Mouse (Mus musculus): Measurements from ENCODE around the gene Lrrc8a. TPM values are rescaled to one million over a fixed set of nuclear protein-coding genes. Genes with fewer than 3 reads are reported as not detected.

The Lrrc8a gene
- total RNA-seq, 1 experiment from 2014 or later = 9.8 TPM

DNA sequence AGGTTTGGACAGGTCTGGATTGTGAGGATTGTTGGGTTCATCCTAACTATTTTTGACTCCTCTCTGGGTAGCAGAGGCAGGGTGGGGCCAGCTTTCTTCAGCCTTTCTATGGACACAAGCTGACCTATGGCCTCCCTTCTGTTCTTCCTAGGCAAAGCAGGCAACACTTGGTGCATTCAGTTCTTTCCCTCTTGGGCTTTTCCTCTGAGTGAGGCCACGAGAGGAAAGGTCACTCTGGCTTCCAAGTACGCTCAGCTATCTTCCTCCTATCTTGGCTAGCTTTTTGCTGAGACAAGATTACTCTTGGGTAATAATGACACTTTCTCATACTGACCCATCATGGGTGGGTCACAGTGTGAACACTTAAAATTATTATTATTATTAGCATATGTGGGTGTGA is 45.7 kb downstream of the Lrrc8a start:
- no peak for ATAC-seq (replicated peaks; ENCODE audit: insufficient number of reproducible peaks, low FRiP score, low TSS enrichment, poor library complexity, severe bottlenecking)

DNA sequence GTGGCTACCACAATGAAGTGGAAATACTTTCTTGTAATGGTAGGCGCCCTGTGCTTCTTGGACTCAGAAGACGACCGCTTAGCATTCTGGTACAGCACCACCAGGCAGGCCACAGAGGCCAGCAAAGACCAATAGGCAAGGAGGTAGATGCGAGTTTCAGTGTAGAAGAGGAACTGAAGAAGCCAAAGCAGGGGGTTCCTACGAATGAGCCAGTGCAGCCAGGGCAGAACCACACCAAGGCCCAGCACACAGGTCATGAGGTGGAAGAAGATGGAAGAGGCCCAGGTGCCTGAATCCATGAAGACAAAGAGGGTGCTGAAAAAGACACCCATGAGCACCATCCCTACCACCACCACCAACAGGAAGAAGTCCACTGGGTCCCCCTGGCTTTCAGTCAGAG is 47.5 kb downstream of the Lrrc8a start:
- no peak for ATAC-seq (replicated peaks; ENCODE audit: insufficient number of reproducible peaks, low FRiP score, low TSS enrichment, poor library complexity, severe bottlenecking)

DNA sequence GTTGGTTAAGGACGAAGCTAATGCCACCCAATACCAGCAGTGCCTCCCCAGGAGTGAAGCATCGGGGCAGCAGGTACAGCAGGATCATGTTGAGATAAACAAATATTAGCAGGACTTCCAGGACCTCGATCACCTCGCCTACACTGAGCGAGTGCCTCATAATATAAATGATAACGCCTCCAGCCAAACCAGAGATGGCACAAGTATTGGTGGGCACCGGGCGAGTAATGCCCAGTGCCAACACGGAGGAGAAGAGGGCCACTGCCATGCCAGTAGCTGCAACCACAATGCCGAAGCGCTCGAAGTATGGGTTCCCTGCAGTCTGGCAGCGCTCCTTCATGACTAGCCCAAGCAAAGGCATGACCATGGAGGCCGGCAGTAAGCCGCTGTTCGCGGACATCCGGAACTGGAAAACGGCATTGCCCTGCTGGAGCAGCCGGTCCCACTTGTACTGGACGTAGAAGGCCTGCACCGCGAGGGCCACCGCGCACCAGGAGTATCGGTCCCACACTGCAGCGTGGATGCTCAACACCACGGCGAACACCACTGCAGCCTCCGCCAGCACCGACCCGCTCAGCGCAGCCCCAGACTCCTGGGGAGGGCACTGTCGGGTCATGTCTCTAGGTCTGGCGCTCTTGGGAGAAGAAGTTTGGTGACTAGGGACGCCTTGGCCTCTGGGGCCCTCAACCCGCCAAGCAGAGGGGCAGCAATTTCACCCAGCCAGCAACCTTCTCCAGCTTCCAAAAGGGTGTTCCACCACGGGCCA is 48.1 kb downstream of the Lrrc8a start:
- ATAC-seq (replicated peaks; ENCODE audit: insufficient number of reproducible peaks, low FRiP score, low TSS enrichment, poor library complexity, severe bottlenecking) = 0 out of 2 replicates have a peak, but pooled peaks have one; percentile 29

DNA sequence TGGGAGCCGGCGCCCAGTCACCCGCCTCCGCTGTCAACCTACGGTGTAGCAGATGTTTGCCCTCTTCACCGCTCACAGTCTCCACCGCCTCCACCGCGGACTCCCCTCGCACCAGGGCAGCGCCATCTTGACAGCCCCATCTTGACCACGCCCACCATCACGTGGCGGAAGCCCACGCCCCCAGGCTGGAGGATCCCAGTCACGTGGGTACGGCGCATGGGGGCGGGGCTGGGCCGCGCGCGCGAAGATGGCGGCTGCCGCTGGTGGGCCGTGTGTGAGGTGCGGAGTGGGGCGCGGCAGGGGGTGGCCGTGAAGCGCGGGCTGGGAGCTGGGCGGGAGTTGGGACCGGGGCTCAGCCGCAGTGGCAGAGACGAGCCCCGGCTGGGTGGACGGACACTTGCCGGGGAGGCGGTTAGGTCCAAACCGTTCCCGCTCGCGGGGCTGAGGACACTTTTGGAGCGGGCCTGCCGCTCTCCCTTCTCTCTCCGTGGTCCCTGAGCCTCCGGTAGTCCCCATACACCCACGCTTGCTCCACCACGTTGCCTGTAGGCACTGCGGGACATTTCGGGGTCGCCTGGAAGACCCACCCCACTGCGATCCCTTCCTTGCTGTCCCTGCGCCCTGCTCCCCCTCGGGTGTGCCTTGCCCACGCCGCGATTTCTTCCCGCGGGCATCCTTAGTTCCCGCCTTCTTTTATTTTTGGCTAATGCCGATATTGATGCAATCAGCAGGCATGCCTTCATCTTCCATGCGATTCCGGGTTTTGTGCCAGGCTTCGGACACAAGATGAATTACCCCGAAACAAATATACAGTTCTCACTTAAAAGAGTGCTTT is 48.9 kb downstream of the Lrrc8a start, which contains the start of the genes Dolk and Nup188:
Gene Dolk, minus strand, starts transcription at position 143 of the 835 bp plus-strand sequence.
Gene Nup188, plus strand, starts transcription at position 206 of the 835 bp plus-strand sequence.
- ATAC-seq (replicated peaks; ENCODE audit: insufficient number of reproducible peaks, low FRiP score, low TSS enrichment, poor library complexity, severe bottlenecking) = peak; percentile 97

DNA sequence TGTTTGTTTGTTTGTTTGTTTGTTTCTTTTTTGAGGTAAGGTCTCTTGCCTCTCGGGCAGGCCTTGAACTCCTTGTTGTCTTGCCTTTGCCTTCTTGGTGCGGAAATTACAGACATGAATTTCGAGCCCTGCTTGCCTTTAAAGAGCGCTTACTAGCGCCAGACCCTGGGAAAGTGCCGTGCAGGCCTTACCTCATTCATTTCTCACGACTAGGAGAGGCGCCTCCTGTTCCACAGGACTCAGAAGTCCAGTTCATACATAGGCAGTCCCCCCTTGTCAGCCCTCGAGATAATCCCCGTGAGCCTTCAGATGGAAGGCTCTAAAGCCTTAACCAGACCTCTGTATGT is 49.5 kb downstream of the Lrrc8a start:
- no peak for ATAC-seq (replicated peaks; ENCODE audit: insufficient number of reproducible peaks, low FRiP score, low TSS enrichment, poor library complexity, severe bottlenecking)

DNA sequence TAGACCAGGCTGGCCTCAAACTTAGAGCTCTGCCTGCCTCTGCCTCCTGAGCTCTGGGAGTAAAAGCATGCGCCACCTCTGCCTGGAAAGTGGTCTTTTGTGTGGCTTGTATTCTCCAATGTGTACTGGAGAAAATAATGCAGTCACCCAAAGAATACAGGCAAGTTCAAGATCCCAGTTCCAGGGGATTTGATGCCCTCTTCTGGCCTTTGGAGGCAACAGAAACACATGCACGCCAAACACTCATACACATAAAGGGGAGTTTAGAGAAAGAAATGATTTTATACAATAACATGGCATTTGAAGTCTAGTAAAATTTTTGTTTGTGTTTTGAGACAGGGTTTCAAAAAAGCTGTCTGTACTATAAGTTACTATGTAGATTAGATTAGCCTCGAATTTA is 62.0 kb downstream of the Lrrc8a start:
- no peak for ATAC-seq (replicated peaks; ENCODE audit: insufficient number of reproducible peaks, low FRiP score, low TSS enrichment, poor library complexity, severe bottlenecking)

DNA sequence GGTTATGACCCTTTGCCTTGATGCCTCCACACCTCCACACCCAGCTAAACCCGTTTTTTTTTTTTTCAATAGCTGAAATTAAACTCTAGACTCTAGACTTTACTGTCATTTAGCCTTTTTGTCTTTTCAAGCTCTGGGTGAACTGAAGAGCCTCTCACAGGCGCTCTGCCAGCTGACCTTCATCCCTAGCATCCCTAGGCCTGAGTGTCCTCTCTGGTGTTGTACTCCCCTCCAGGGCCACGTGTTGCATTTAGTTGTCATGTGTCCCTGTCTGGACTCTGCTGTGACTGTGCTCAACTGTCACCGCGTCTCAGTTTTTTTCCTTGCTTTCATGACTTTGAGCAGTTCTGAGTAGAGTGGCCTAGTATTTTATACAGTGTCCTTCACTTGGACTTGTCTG is 62.5 kb downstream of the Lrrc8a start:
- no peak for ATAC-seq (replicated peaks; ENCODE audit: insufficient number of reproducible peaks, low FRiP score, low TSS enrichment, poor library complexity, severe bottlenecking)

DNA sequence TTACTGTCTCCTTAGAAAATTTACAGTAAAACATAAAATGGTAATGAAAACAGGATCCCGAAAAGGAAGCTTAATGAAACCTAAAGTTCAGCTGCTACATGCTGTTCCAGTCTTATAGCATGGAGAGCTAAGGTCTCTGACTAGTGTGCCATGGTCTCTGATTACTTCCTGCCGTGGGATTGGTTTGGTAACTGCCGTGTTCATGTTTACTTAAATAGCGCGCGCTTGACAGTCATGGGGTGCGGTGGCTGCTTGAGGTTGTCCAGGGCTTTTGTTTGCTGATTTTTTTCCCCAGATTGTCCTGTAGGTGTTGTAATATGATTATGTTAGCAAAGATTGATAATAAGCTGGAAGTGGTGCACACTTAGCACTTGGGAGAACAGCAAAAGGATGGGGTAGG is 68.6 kb downstream of the Lrrc8a start:
- no peak for ATAC-seq (replicated peaks; ENCODE audit: insufficient number of reproducible peaks, low FRiP score, low TSS enrichment, poor library complexity, severe bottlenecking)

DNA sequence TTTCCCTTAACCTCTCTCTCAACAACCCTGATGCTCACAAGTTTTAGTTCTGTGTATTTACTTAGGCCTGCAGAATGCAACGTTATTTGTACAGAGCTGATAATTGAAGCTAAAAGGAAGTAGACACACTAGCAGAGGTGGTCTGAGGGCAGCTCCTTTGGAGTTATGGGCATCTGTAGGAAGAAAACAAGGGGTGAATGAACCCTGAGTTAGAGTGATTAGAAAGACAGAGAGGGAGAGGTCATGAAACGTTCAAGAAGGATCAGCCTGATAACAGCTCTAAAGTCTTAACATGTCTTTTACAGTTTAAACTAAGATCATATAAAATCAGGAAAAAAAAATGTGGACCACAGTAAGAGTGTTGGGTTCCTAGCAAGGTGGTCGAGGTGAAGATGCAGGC is 71.8 kb downstream of the Lrrc8a start:
- no peak for ATAC-seq (replicated peaks; ENCODE audit: insufficient number of reproducible peaks, low FRiP score, low TSS enrichment, poor library complexity, severe bottlenecking)

DNA sequence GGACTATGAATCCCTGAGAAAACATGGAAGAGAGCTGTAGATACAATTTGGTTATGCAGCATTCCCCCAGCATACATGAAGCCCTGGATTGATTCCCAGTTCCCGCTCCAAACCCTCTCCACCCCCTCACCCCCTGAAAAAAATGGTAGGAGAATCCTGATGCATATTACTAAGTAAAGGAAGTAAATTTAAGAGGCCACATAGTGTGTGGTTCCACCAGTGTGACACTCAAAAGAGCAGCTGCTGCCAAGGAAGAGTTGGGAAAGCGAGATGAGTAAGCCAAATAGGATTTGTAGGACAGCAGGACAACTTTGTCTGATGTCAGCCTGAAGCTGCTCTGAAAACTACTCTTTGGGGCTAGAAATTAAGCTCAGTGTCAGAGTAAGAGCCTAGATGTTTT is 74.0 kb downstream of the Lrrc8a start:
- ATAC-seq (replicated peaks; ENCODE audit: insufficient number of reproducible peaks, low FRiP score, low TSS enrichment, poor library complexity, severe bottlenecking) = no peak

Other genes starting within 250 kb of the Lrrc8a start
- gene Wdr34, start 188.8 kb upstream of the Lrrc8a start, total RNA-seq (2017) = not detected in 3 replicates
- 427 to 462 TPM (median 441 TPM) in 3 replicates for gene Set, start 180.3 kb upstream of the Lrrc8a start, total RNA-seq (2017)
- 0.38 to 1.1 TPM (median 0.39 TPM) in 3 replicates for gene Pkn3, start 160.0 kb upstream of the Lrrc8a start, total RNA-seq (2017)
- 2.6 to 7.1 TPM (median 6.6 TPM) in 3 replicates for gene Zdhhc12, start 144.1 kb upstream of the Lrrc8a start, total RNA-seq (2017)
- 10.0 to 26.5 TPM (median 12.6 TPM) in 3 replicates for gene Zer1, start 113.1 kb upstream of the Lrrc8a start, total RNA-seq (2017)
- gene Tbc1d13, start 104.0 kb upstream of the Lrrc8a start, total RNA-seq (2017) = 33.8 to 54.8 TPM (median 52.4 TPM) in 3 replicates
- gene Endog, start 66.2 kb upstream of the Lrrc8a start, total RNA-seq (2017) = 2.9 to 7.7 TPM (median 3.3 TPM) in 3 replicates
- gene Spout1, start 59.3 kb upstream of the Lrrc8a start, total RNA-seq (2017) = 5.2 to 12.6 TPM (median 8.4 TPM) in 3 replicates
- gene Kyat1, start 31.9 kb upstream of the Lrrc8a start, total RNA-seq (2017) = 1.2 to 4.5 TPM (median 2.9 TPM) in 3 replicates
- 1.8 to 2.0 TPM in 2 of 3 replicates, not detected in the other for gene Gm28035, start 2.9 kb downstream of the Lrrc8a start, total RNA-seq (2017)
- gene Phyhd1, start 28.5 kb downstream of the Lrrc8a start, total RNA-seq (2017) = 1.2 to 4.2 TPM (median 1.2 TPM) in 3 replicates
- not detected in 3 replicates for gene Gm28038, start 43.3 kb downstream of the Lrrc8a start, total RNA-seq (2017)
- gene Dolk, start 48.6 kb downstream of the Lrrc8a start, total RNA-seq (2017) = 9.3 to 14.3 TPM (median 11.0 TPM) in 3 replicates
- gene Nup188, start 48.7 kb downstream of the Lrrc8a start, total RNA-seq (2017) = 13.8 to 16.5 TPM (median 16.0 TPM) in 3 replicates
- gene Sh3glb2, start 121.6 kb downstream of the Lrrc8a start, total RNA-seq (2017) = 34.7 to 65.9 TPM (median 40.3 TPM) in 3 replicates
- 6.9 to 14.1 TPM in 2 of 3 replicates, not detected in the other for gene Miga2, start 126.5 kb downstream of the Lrrc8a start, total RNA-seq (2017)
- 11.3 to 25.4 TPM (median 19.3 TPM) in 3 replicates for gene Dolpp1, start 154.5 kb downstream of the Lrrc8a start, total RNA-seq (2017)
- gene Crat, start 178.1 kb downstream of the Lrrc8a start, total RNA-seq (2017) = 5.1 to 16.4 TPM (median 6.8 TPM) in 3 replicates
- gene Ptpa, start 178.3 kb downstream of the Lrrc8a start, total RNA-seq (2017) = 23.0 to 45.8 TPM (median 34.5 TPM) in 3 replicates
- 0.29 to 1.8 TPM (median 1.7 TPM) in 3 replicates for gene Ier5l, start 236.5 kb downstream of the Lrrc8a start, total RNA-seq (2017)